Mouse (Mus musculus) WW6 (cell line): ENCODE measurements around the gene Borcs8.

Experiments
- DNase-seq: peaks from one replicate; pipeline ENCODE4 v3.0.0-alpha.2; 2013; ENCODE audit warnings: low read depth, low spot score

Gene Borcs8

DNA sequence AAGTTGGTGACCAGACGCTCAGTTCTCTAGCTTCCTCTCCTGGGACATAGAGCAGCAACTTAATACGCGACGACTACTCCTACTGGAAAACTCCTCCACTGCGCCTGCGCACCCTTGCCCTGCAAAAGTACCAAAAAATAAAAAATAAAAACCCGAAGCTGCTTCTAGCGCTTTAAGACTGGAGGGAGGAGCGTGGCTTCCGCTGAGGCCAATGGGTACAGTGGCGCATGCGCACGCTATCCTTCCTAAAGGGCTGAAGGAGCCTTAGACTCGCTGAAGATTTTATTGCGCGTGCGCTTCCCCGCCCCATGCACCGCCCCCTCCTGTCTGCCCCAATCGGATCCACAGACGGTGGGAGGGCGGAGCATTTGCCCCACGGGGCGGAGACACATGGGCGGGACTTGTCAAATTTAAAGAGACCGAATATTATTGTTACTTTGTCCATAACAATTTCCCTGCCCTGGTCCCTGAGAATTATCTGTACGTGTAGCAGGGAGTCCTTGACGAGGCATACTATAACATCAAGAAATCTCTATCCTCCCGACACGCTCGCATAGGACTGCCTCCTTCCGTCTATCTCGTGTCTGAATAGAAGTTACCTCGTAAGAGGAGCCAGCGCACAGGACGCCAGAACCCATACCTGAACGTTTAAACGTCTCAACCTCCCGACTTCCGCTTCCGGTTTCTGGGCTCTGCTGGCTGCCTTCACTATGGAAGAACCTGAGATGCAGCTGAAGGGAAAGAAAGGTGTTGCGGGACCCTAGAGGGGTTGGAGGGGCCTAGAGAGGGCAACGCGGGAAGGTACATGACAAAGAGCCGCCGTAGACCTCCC is at the start of gene Borcs8, which contains the start of the genes Rfxank and Mef2b:
Borcs8 (plus strand) TSS at position 474 of the 832 bp plus-strand sequence.
Rfxank (minus strand) TSS at position 129 of the 832 bp plus-strand sequence.
Mef2b (plus strand) TSS at position 686 of the 832 bp plus-strand sequence.
- peak; percentile 97 for DNase-seq

GRCm38 (mm10) chr8:70092786-70093185 is 46.5 kb upstream of the Borcs8 start:
- DNase-seq: no peak

- DNase-seq: no peak
Measured at GRCm38 (mm10) chr8:70099276-70099675, 40.0 kb upstream of the Borcs8 start.

GRCm38 (mm10) chr8:70100241-70100640 is 39.1 kb upstream of the Borcs8 start:
- no peak for DNase-seq

GRCm38 (mm10) chr8:70104506-70104905 is 34.8 kb upstream of the Borcs8 start:
- DNase-seq: no peak

DNA sequence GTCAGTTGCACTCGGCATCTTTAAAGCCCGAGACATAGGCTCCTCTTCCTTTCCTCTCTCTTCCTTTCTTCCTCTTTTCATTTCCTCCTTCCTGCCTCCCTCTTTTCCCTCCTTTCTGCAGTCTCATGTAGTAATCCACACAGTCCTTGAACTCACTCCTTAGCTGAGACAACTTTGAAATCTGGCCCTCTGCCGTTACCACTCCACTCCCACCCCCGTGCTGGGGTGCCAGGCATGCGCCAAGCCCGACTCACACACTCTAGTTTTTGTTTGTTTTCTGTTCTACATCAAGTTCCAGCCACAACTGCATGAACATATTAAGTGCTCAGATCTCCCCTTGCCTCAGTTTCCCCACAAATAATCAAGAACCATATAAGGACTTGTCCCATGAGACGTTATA is 34.4 kb upstream of the Borcs8 start:
- no peak for DNase-seq

- no peak for DNase-seq
Measured at GRCm38 (mm10) chr8:70110451-70110850, 28.8 kb upstream of the Borcs8 start.

DNA sequence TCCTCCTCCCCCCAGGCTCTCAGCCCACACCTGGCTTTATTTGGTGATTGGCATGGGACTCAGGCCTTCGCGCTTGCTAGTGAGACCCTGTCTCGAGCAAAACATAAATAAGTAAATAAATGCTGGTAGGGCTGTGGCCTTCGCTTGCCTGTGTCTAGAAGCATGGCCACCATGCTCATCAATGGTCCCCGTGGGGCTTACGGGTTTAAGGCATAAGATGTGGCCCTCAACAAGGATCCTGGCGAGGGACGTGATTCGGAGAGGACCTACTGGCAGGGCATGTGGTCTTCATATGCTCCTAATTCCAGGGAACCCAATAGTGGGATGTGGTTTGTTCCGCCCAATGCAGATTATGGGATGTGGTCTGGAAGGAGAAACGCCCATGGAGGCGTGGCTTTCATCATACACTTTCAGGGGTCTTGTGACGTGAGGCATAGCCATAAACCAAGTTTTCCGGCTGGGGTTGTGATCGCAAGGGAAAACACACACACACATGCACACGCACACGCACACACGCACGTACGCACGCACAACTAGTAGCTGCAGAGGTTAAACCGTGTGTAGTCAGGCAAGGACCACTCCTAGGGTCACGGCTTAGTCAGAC is 28.0 kb upstream of the Borcs8 start:
- no peak for DNase-seq

GRCm38 (mm10) chr8:70112401-70113016 is 26.8 kb upstream of the Borcs8 start:
- no peak for DNase-seq

GRCm38 (mm10) chr8:70114488-70114887 is 24.8 kb upstream of the Borcs8 start:
- no peak for DNase-seq

- DNase-seq: no peak
Measured at GRCm38 (mm10) chr8:70114892-70115291, 24.4 kb upstream of the Borcs8 start.

DNA sequence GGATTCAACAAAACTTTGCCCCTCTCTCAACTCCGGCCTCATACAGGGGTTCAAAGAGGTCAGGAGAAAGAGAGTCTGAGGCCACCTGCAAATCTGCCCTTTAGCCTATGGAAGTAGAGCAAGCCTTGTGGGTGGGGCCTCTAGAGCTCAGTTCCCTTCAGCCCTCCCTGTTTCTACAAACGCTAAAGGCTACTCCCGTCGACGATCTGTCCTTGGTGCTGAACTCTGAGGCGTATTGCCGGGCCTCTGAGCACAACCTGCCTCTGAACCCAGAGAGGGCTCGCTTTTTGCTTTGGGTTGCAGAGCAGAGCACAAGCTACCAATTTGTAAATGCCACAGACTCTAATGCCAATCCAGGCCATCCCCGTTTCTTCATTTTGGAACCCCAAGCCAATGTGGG is 21.7 kb upstream of the Borcs8 start:
- DNase-seq: no peak

DNA sequence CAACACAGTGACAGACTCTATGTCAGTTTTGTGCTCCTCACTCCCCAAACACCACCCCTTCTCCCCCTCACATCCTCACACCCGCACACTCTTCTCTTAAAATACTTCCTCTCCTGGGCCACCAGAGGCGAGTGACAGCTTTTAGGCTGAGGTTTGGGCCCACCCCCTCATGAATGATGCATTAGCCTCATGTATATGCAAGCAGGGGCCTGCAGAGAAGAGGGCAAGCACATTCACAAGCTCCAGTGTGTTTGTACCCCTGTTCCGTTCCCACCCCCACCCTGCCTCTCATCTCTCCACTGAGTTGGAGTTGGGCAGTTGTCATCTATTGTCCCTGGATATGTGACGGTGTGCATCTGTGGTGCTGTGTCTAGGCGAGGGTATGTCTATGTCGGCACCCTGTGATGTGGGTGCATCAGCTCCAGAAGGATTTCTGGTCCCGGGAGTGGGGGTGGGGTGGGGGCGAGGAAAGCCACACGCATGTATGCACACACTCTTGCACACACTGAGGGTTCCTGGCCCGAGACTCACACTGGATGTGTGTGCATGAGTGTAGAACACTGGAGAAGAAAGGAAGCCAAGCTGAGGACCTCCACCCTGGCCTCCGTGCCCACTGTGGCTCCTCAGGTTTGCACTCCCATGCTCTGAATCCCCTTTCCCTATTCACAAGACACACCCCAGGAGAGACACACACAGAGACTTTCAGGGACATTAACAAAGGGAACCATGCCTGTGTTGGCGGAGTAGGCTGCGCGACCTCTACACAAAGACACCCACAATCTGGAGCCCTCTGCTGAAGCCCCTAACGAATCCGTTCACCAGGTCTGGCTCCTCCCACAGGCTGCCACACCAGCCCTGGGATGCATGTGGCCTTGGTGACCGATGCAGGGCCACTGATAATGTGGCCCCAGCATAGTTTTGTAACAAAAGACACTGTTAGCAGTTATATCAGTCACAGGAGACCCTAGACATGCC is 20.3 kb upstream of the Borcs8 start:
- DNase-seq: no peak

- DNase-seq: peak; percentile 79
Measured at GRCm38 (mm10) chr8:70120667-70121066, 18.6 kb upstream of the Borcs8 start, which contains the start of gene Ncan. Gene Ncan (minus strand): TSS chr8:70120873.

DNA sequence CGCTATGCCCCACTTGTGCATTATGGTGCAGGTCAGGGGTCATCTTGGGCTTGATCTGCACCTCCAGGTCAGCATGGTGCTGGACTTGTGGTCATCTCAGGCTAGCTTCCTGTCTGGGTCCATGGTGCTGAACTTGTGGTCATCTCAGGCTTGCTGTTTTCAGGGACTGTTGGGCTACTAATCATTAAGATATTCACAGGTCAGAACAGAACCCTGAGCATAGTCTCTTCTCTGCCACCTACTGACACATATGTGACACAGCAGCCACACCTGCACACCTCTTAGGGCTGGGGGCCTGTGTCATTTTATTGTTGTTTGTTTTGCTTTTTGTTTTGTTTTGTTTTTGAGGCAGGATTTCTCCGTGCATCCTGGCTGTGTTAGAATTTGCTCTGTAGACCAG is 16.4 kb upstream of the Borcs8 start:
- DNase-seq: no peak

DNA sequence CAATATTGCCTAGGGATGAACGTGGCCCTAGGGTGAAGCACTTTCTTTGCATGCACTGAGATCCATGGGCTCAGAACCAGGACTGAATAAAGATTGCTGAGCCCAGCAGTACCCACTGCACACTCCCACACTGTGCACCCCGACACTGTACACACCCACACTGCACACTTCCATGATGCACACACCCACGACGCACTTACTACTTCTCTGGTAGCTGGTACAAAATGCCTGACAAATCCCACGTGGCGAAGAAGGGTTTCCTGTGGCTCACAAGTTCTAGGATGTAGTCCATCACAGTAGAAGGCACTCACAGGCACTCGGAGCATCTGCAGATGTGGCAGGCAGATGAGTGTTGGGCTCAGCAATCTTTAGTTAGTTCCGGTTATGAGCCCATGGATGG is 14.3 kb upstream of the Borcs8 start:
- DNase-seq: no peak

- no peak for DNase-seq
Measured at GRCm38 (mm10) chr8:70128435-70128834, 10.9 kb upstream of the Borcs8 start.

GRCm38 (mm10) chr8:70129309-70129952 is 9.9 kb upstream of the Borcs8 start:
- no peak for DNase-seq

- DNase-seq: no peak
Measured at GRCm38 (mm10) chr8:70130066-70130465, 9.2 kb upstream of the Borcs8 start.

DNA sequence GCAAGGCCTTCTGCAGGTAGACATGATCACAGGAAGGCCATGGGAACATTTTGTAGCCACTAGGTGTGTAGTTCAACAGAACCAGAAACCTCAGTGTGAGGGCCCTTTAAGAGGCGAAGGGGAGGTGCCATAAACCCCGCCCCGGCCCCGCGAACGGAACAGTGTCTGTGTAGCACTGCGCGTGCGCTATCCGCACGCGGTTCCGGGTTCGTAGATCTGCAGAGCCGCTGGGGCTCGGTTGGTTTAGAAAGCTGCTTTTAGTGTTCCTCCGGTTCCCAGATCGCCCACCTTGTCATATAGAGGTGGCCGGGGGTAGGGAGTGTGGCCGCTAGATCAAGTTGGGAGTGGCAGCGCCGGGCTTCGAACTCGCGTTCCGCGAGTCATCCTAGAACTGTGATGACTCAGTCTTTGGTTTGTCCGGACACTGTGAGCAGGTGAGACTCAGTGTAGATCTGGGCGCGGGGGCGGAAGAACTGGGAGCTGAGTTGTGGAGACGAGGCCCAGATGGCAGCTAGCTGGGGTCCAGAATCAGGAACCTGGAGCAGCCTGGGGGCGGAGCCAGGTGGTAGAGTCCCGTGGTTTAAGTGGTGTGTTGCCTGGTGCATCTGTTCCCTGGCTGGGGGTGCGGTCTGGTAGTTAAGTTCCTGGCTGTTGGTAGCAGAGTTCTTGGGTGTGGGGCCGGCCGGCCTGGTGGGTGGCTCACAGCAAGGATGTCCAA is 8.0 kb upstream of the Borcs8 start, which contains the start of gene Nr2c2ap:
Nr2c2ap (plus strand) TSS at position 168 of the 718 bp plus-strand sequence.
- DNase-seq: peak; percentile 90
